Mouse (Mus musculus) common myeloid progenitor, adult 5-6 weeks (primary cell): ENCODE measurements around the gene Prl7b1. TPM values are rescaled to one million over a fixed set of nuclear protein-coding genes. Genes with fewer than 3 reads are reported as not detected.

Source experiments
- ATAC-seq: replicated peaks from 2 replicates; pipeline ENCODE4 v1.8.0; 2016; ENCODE audit warnings: low read depth, mild to moderate bottlenecking, moderate TSS enrichment, inconsistent platforms; ENCODE audit not compliant: poor library complexity, severe bottlenecking
- total RNA-seq: library from RNA; stranded (forward); fragments of 200-1000, 187-1606 nt; gene quantifications from 2 replicates; pipeline ENCODE4 v1.2.3, GENCODE M21; 2017

Gene Prl7b1
- total RNA-seq, result not detected in 2 replicates

DNA sequence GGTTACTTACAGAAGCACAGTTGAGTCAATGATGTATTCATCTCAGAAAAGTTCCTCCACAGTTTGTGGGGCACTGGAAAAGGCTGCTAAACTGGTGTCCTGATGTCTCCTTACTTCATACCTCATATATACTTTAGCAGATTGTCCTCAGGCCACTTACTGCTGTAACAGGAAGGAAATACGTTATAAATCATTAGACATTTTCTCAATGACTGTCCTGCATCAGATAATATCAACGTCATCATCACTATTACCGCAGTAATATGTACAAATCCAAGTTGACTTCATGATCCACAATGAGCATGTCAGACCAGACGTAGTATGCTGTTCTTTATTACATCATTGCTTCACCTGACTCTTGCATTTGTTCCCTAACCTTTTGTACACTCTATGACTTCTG lies at the start of gene Prl7b1:
Gene Prl7b1 (minus strand): TSS at position 101 of the 400 bp plus-strand sequence.
- no peak for ATAC-seq

GRCm38 (mm10) chr13:27642393-27642792 lies 32.0 kb upstream of the Prl7b1 start, which contains the start of gene Prl7a1:
TSS of gene Prl7a1 (minus strand) at chr13:27642493.
- no peak for ATAC-seq

DNA sequence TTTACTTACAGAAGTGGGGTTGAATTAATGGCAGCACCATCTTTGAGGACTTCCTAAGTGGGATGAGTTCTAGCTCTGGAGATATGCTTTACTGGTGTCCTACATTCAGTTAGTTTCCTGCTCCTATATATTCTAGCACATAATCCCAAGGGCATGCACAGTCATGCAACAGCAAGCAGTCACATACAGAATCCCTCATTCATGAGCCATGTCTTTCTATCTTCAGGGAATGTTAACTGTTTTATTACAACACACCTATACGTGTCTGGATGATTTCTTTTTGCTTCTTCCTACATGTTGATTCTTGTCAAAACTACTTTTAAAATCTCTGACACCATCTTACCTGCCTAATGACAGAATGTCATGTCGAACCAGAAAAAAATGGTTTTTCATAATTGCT lies 28.3 kb downstream of the Prl7b1 start, which contains the start of gene Prl8a1:
Gene Prl8a1 (minus strand): TSS at position 101 of the 400 bp plus-strand sequence.
- no peak for ATAC-seq

DNA sequence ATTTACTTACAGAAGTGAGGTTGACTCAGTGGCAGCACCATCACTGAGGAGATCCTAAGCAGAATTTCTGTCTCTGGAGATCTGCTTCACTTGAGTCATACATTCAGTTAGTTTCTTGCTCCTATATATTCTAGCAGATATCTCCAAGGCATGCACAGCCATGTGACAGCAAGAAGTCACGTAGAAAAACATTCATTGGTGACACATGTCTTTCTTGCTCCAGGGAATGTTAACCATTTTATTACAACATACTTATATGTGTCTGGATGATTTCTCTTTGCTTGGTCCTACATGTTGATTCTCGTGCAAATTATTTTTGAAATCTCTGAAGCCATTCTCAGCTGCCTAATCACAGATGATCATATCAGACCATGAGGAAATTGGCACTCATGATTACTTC lies 45.9 kb downstream of the Prl7b1 start, which contains the start of gene Prl8a9:
Gene Prl8a9 (minus strand): TSS at position 101 of the 400 bp plus-strand sequence.
- ATAC-seq, result no peak

- no peak for ATAC-seq
Observed at GRCm38 (mm10) chr13:27553336-27553735, 57.0 kb downstream of the Prl7b1 start.

Other genes with a start within 250 kb of the Prl7b1 start
- gene Prl2b1, start 219.7 kb downstream of the Prl7b1 start, total RNA-seq, result not detected in 2 replicates
- gene Prl8a6, start 171.9 kb downstream of the Prl7b1 start, total RNA-seq, result not detected in 2 replicates
- gene Prl8a8, start 97.4 kb downstream of the Prl7b1 start, total RNA-seq, result not detected in 2 replicates
- not detected in 2 replicates for gene Prl8a9, start 46.0 kb downstream of the Prl7b1 start, total RNA-seq
- not detected in 2 replicates for gene Prl8a1, start 28.4 kb downstream of the Prl7b1 start, total RNA-seq
- gene Prl7a1, start 31.9 kb upstream of the Prl7b1 start, total RNA-seq, result not detected in 2 replicates
- not detected in 2 replicates for gene Prl7a2, start 57.5 kb upstream of the Prl7b1 start, total RNA-seq
- gene Prl7d1, start 106.2 kb upstream of the Prl7b1 start, total RNA-seq, result not detected in 2 replicates
- gene Prl7c1, start 170.2 kb upstream of the Prl7b1 start, total RNA-seq, result not detected in 2 replicates
- not detected in 2 replicates for gene Prl2a1, start 191.1 kb upstream of the Prl7b1 start, total RNA-seq
- not detected in 2 replicates for gene Prl2c1, start 238.8 kb upstream of the Prl7b1 start, total RNA-seq